Comparison of ENCODE assay signal across 16 mouse cellular contexts in genomic region chr2:14878953-14879352, GRCm38 (mm10).
"Had no signal": no experiment of that assay in that cellular context is flagged by ENCODE, and none has a peak within 500 bp of the region (broad histone marks: within the 10 kb centered on the region; RNA-seq: fewer than 3 reads in every experiment).

No protein-coding gene starts in this region.

- H3K4me1 ChIP-seq: stomach, embryonic 15.5 days had no signal

- H3K9me3 ChIP-seq: neural tube, embryonic 12.5 days; neural tube, embryonic 13.5 days; neural tube, embryonic 15.5 days; stomach, embryonic 15.5 days had no signal

- H3K27me3 ChIP-seq: neural tube, embryonic 12.5 days; neural tube, embryonic 13.5 days; neural tube, embryonic 15.5 days; stomach, embryonic 15.5 days had no signal

- H3K4me2 ChIP-seq: neural tube, embryonic 12.5 days; neural tube, embryonic 13.5 days; neural tube, embryonic 15.5 days; stomach, embryonic 15.5 days had no signal

- DNase-seq: retina, postnatal 1 day; right cerebral cortex, adult 18-20 months; right cerebral cortex, postnatal 14 days; right cerebral cortex, postnatal 25 days; right cerebral cortex, postnatal 4 days; spleen, adult 18-20 months; thymus, adult 18-20 months; thymus, adult 2 months; thymus, postnatal 14 days; thymus, postnatal 25 days; thymus, postnatal 36 days; thymus, postnatal 4 days had no signal

- H3K27ac ChIP-seq: neural tube, embryonic 12.5 days; neural tube, embryonic 13.5 days; neural tube, embryonic 15.5 days; stomach, embryonic 15.5 days had no signal

- H3K9ac ChIP-seq: neural tube, embryonic 12.5 days; neural tube, embryonic 13.5 days; neural tube, embryonic 15.5 days; stomach, embryonic 15.5 days had no signal

- H3K36me3 ChIP-seq: neural tube, embryonic 12.5 days; neural tube, embryonic 13.5 days; neural tube, embryonic 15.5 days; stomach, embryonic 15.5 days had no signal

- H3K4me3 ChIP-seq: neural tube, embryonic 12.5 days; neural tube, embryonic 13.5 days; neural tube, embryonic 15.5 days; stomach, embryonic 15.5 days had no signal
